Mouse (Mus musculus): ENCODE results near the gene Slc16a8.
"Not testable (repeated sequence)": the region's sequence is repeated elsewhere in the genome, so short reads cannot be mapped to it uniquely, and the experiment has no call there.

Gene Slc16a8

GRCm38 (mm10) chr15:79262786-79263309 is 8.3 kb upstream of the Slc16a8 start:
- DNase-seq (ENCODE audit: low spot score), result no peak

GRCm38 (mm10) chr15:79262375-79262774 is 7.8 kb upstream of the Slc16a8 start:
- DNase-seq (ENCODE audit: low spot score), result no peak

- DNase-seq (ENCODE audit: low spot score), result no peak
Measured at GRCm38 (mm10) chr15:79261757-79262156, 7.2 kb upstream of the Slc16a8 start.

- DNase-seq (ENCODE audit: low spot score), result no peak
Measured at GRCm38 (mm10) chr15:79261095-79261725, 6.6 kb upstream of the Slc16a8 start.

- DNase-seq (ENCODE audit: low spot score), result no peak
Measured at GRCm38 (mm10) chr15:79258521-79258920, 4.0 kb upstream of the Slc16a8 start.

- DNase-seq (ENCODE audit: low spot score), result no peak
Measured at GRCm38 (mm10) chr15:79252580-79252979, 2.0 kb downstream of the Slc16a8 start.

GRCm38 (mm10) chr15:79251781-79252491 is 2.6 kb downstream of the Slc16a8 start:
- DNase-seq (ENCODE audit: low spot score), result no peak

- DNase-seq (ENCODE audit: low spot score), result no peak
Measured at GRCm38 (mm10) chr15:79251168-79251567, 3.4 kb downstream of the Slc16a8 start.

- DNase-seq (ENCODE audit: low spot score), result no peak
Measured at GRCm38 (mm10) chr15:79250236-79250635, 4.3 kb downstream of the Slc16a8 start.

- no peak for DNase-seq (ENCODE audit: low spot score)
Measured at GRCm38 (mm10) chr15:79245321-79245720, 9.2 kb downstream of the Slc16a8 start.

GRCm38 (mm10) chr15:79244071-79244893 is 10.3 kb downstream of the Slc16a8 start:
- DNase-seq (ENCODE audit: low spot score), result no peak

GRCm38 (mm10) chr15:79243234-79244042 is 11.1 kb downstream of the Slc16a8 start:
- peak; percentile 81 for DNase-seq (ENCODE audit: low spot score)

GRCm38 (mm10) chr15:79242574-79243233 is 11.9 kb downstream of the Slc16a8 start:
- DNase-seq (ENCODE audit: low spot score), result no peak

- DNase-seq (ENCODE audit: low spot score), result no peak
Measured at GRCm38 (mm10) chr15:79238036-79238435, 16.5 kb downstream of the Slc16a8 start.

GRCm38 (mm10) chr15:79235268-79235667 is 19.3 kb downstream of the Slc16a8 start:
- no peak for DNase-seq (ENCODE audit: low spot score)

- DNase-seq (ENCODE audit: low spot score), result peak; percentile 75
Measured at GRCm38 (mm10) chr15:79229058-79229821, 25.3 kb downstream of the Slc16a8 start, which contains the start of the genes Pick1 and Gm49486. Pick1 (plus strand) TSS chr15:79229173. Gm49486 (plus strand) TSS chr15:79229391.

GRCm38 (mm10) chr15:79225780-79226179 is 28.8 kb downstream of the Slc16a8 start:
- not testable (repeated sequence) for DNase-seq (ENCODE audit: low spot score)

GRCm38 (mm10) chr15:79224685-79225084 is 29.9 kb downstream of the Slc16a8 start:
- DNase-seq (ENCODE audit: low spot score), result peak; percentile 65

- DNase-seq (ENCODE audit: low spot score), result no peak
Measured at GRCm38 (mm10) chr15:79223641-79224040, 30.9 kb downstream of the Slc16a8 start.

GRCm38 (mm10) chr15:79219572-79219971 is 35.0 kb downstream of the Slc16a8 start:
- no peak for DNase-seq (ENCODE audit: low spot score)

All from spleen, adult 12 weeks (tissue).